Mouse (Mus musculus) c-Kit-negative CD71-positive TER-119-positive erythroid progenitor cells, embryonic 14.5 days (primary cell): ENCODE measurements around the gene Nefh.

Source experiments
- DNase-seq: peaks from one replicate; pipeline ENCODE4 v3.0.0-alpha.2; 2013; ENCODE audit warnings: low read depth, low spot score

Gene Nefh

GRCm38 (mm10) chr11:4953401-4953800 is 5.5 kb upstream of the Nefh start:
- no peak for DNase-seq

- DNase-seq: no peak
Measured at GRCm38 (mm10) chr11:4949256-4950044, 1.6 kb upstream of the Nefh start.

- no peak for DNase-seq
Measured at GRCm38 (mm10) chr11:4948792-4949191, 928 bp upstream of the Nefh start.

- DNase-seq: no peak
Measured at GRCm38 (mm10) chr11:4946947-4947812, 684 bp downstream of the Nefh start.

DNA sequence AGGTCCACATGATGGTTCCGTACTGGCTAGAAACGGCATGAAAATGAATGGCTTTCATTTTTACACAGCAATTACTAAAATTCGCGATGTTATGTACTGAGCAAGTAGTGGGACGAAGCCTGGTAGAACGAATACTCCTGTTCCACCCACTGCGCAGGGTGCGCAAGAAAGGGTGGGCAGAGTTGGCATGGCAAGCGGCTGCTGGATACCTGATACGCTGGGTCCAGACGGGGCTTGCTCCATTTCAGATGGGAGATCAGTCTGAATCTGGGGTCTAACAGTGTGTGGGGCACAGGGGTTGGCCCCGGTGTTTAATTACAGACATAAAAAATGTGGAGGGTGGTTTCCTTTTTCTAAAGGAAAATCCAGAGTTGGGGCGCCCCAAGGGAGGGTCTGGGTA is 1.3 kb downstream of the Nefh start:
- DNase-seq: no peak

- no peak for DNase-seq
Measured at GRCm38 (mm10) chr11:4936243-4936642, 11.6 kb downstream of the Nefh start.

- DNase-seq: no peak
Measured at GRCm38 (mm10) chr11:4931009-4931601, 16.8 kb downstream of the Nefh start.

DNA sequence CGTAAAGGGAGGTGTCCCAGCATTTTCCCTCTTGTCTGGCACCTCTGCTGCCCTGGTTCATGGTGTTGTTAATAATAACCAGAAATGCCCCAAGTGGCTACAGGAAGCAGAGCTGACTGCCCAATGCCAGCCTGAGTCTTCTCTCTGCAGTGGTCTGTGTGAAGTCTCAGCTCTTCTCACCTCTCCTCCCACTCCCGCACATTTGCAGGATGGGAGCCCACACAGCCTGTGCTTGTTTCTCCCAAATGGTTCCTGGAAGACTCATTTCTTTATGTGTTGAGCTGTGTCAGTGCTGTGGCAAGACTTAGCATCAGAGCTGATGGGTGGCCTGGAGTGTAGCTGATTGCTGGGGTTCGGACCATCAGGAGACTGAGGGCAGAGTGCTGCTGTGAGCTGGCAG is 20.6 kb downstream of the Nefh start:
- DNase-seq: no peak

GRCm38 (mm10) chr11:4921751-4922150 is 26.1 kb downstream of the Nefh start:
- no peak for DNase-seq

GRCm38 (mm10) chr11:4921281-4921680 is 26.6 kb downstream of the Nefh start:
- no peak for DNase-seq

GRCm38 (mm10) chr11:4916068-4916467 is 31.8 kb downstream of the Nefh start:
- peak; percentile 24 for DNase-seq

- no peak for DNase-seq
Measured at GRCm38 (mm10) chr11:4906231-4906630, 41.6 kb downstream of the Nefh start.

- DNase-seq: no peak
Measured at GRCm38 (mm10) chr11:4901956-4902355, 45.9 kb downstream of the Nefh start.

- peak; percentile 22 for DNase-seq
Measured at GRCm38 (mm10) chr11:4900437-4900836, 47.4 kb downstream of the Nefh start.

DNA sequence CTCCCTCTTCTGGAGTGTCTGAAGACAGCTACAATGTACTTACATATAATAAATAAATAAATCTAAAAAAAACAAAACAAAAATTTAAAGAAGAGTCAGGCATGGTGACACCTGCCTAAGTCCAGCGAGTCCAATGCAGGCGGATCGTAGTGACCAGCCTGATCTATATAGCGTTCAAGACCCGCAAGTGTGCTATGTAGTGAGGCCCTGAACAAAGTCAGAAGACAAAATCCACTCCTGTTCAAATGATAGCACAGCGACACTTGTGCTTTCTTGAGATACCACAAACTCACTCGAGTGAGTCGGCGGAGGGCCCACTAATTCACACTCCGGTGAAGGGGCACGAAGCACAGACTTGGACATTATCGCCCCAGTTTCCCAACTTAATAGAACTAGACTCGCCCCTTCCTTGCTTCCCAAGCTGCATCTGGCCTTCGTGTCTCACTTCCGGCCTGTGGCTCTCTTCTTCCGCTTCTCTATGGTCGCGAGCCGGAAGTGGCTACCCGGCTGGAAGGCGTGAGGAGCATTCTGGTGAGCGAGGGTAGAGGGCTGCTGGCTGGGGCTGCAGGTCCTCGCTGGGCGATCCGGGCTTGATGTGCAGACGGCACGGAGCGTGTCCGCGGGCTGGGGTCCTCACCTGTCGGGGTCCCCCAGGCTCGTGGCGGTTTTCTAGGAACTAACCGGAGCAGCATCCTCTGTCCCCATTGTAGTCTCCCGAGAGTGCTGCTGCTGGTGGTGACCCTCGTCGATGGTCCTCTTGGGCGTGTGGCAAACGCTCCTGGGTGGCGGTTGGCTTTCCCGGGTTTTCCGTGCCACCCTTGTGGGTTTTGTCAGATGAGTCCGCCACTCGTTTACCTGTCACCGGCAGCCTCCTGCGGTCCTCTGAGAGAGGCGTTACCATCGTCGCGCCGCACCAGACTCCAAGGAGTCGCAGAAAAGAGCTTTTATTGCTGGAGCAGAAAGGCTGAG is 52.7 kb downstream of the Nefh start, which contains the start of gene Thoc5:
TSS of gene Thoc5 (plus strand) at position 473 of the 969 bp plus-strand sequence.
- DNase-seq: peak; percentile 67
